Mouse (Mus musculus) C3H10T1/2 (cell line): ENCODE measurements around the gene Pnpla6. TPM values are rescaled to one million over a fixed set of nuclear protein-coding genes. Genes with fewer than 3 reads are reported as not detected.

Source experiments
- polyA plus RNA-seq, 2 experiments: library from polyadenylated mRNA; unstranded; fragments of >200 nt; fragmentation: generic; extraction: Trizol; gene quantifications; one replicate each; pipeline ENCODE4 v1.2.1; 2012; ENCODE audit warnings: missing spikeins in 2 of 2

Gene Pnpla6
- polyA plus RNA-seq = 10 to 100 TPM in 1 of 2 experiments, 1 to 10 TPM in 1; 8.8 to 24.0 TPM

DNA sequence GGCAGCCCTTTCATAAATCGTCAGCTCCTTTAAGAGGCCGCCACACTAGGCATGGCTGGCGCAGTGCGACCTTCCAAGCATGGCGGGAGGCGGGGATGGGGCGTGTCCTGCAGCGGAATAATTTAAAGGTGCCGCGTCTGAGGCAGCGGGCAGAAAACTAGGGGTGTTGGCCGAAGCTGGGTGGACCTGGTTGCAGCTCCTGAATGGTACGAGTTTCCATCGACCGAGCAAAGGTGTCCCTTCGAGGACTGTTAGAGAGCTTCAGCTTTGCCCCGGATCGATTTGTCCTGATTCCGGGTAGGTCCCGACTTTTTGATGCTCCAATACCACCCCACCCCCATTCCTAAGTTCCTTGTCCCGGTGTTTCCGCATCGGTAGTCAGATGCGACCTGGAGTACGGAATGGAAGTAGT lies at the start of gene Pnpla6:
TSS of gene Pnpla6 (plus strand) at position 125 of the 412 bp plus-strand sequence.

GRCm38 (mm10) chr8:3467006-3467885 lies 47.9 kb upstream of the Pnpla6 start, which contains the start of gene Pex11g:
Gene Pex11g, minus strand, starts transcription at chr8:3467680.

DNA sequence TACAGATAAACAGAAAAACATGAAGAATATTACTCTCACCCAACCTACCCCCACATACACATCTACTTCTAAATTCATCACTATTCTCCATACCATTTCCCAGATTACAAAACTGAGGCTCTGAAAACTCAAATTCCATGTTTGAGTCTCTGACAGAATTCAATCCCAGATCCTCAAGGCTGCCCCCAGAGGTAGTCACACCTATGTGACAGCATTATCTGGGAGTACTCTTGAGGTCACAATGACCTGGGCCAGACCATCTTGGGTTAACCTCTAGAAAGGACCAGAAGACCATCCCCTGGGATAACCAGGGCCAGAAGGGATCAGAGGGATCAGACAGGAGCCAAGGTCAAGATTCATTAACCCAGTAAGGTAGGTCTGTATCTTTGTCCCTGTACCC lies 44.6 kb upstream of the Pnpla6 start, which contains the start of gene Tex45:
TSS of gene Tex45 (plus strand) at position 301 of the 400 bp plus-strand sequence.

DNA sequence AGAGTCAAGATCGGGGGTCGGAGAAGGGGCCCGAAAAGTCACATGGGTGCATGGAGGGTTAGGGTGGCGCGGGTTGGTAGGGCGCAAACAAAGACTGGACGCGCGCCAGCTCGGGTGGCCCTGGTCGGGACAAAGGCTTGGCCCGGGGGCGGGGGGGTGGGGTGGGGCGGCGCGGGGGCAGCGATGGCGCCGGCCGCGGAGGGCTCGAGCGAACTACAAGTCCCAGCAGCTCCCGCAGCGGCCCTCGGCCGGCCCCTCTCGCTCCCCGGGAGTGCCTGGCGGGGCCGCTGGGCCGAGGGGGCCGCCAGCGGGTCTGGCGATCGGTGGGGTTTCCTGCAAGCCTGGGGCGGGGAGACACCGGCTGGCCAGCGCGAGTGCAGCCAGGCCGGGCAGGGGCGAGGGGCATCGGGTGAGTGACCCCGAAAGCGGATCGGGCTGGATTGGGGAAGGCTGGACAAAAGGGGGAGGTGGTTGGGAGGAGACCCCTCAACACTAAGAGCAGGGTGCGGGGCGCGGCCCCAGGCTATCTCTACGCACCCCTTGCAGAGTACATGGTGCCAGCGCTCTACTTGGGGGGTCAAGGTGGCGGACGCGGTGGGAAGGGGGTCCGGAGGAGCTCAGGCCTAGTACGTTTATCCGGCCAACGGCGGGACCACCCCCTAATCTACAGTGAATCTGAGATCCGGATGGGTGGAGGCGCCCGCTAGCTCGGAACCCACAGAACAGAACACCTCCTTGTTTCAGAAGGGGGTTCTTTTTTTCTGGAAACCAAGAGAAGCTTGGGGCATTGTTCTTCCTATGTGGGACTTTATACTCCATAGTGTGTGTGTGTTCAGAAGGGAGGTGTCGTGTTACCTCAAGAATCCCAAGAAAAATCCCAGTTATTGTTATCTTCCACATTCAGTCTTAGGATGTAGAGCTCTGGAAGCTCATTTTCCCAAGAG lies 22.0 kb upstream of the Pnpla6 start, which contains the start of gene Zfp358:
TSS of gene Zfp358 (plus strand) at position 238 of the 944 bp plus-strand sequence.

GRCm38 (mm10) chr8:3500235-3501090 lies 14.7 kb upstream of the Pnpla6 start, which contains the start of gene Mcoln1:
Gene Mcoln1, plus strand, starts transcription at chr8:3500457.

GRCm38 (mm10) chr8:3567641-3568371 lies 52.6 kb downstream of the Pnpla6 start, which contains the start of gene C330021F23Rik:
Gene C330021F23Rik, plus strand, starts transcription at chr8:3567990.

DNA sequence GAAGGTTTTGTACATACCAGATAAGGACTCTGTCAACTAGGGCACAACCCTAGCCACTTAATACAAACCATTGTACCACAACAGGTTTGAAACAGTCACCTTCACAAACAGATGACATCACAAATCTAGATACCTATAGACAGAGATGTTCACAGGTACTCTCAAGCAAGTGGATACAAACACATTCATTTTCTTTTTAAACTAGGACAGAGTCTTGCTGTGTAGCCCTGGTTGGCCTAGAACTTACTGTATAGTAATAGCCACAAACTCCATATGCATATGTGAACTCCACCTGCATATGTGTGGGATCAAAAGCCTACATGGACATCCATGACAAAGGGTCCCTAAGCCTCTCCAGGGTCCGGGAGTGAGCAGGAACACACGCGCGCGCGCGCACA lies 71.8 kb downstream of the Pnpla6 start, which contains the start of gene Camsap3:
TSS of gene Camsap3 (plus strand) at position 301 of the 398 bp plus-strand sequence.

Other genes with a start within 250 kb of the Pnpla6 start
- 1 to 10 TPM in 1 of 2 experiments, under 1 TPM in 1; 0.23 to 3.8 TPM for gene Insr, start 235.8 kb upstream of the Pnpla6 start, polyA plus RNA-seq
- gene A430078G23Rik, start 162.0 kb upstream of the Pnpla6 start, polyA plus RNA-seq = not detected
- gene Arhgef18, start 122.4 kb upstream of the Pnpla6 start, polyA plus RNA-seq = 10 to 100 TPM in 1 of 2 experiments, 1 to 10 TPM in 1; 5.3 to 13.2 TPM
- 1 to 10 TPM; 1.5 to 6.0 TPM for gene Pex11g, start 47.7 kb upstream of the Pnpla6 start, polyA plus RNA-seq
- not detected for gene Tex45, start 44.5 kb upstream of the Pnpla6 start, polyA plus RNA-seq
- gene Zfp358, start 22.2 kb upstream of the Pnpla6 start, polyA plus RNA-seq = 10 to 100 TPM; 37.6 to 70.1 TPM
- 10 to 100 TPM; 24.2 to 49.7 TPM for gene Mcoln1, start 14.9 kb upstream of the Pnpla6 start, polyA plus RNA-seq
- gene C330021F23Rik, start 52.6 kb downstream of the Pnpla6 start, polyA plus RNA-seq = under 1 TPM; 0.04 to 0.07 TPM
- gene Camsap3, start 71.9 kb downstream of the Pnpla6 start, polyA plus RNA-seq = 1 to 10 TPM in 1 of 2 experiments, under 1 TPM in 1; 0.32 to 6.7 TPM
- gene Xab2, start 105.9 kb downstream of the Pnpla6 start, polyA plus RNA-seq = 10 to 100 TPM; 31.9 to 41.7 TPM
- 100 to 1,000 TPM in 1 of 2 experiments, 10 to 100 TPM in 1; 93.7 to 124 TPM for gene Pet100, start 106.2 kb downstream of the Pnpla6 start, polyA plus RNA-seq
- gene Pcp2, start 110.2 kb downstream of the Pnpla6 start, polyA plus RNA-seq = under 1 TPM; 0.06 to 0.09 TPM
- 1 to 10 TPM; 1.6 TPM for gene Stxbp2, start 115.6 kb downstream of the Pnpla6 start, polyA plus RNA-seq
- gene Retn, start 140.4 kb downstream of the Pnpla6 start, polyA plus RNA-seq = not detected
- gene Mcemp1, start 150.4 kb downstream of the Pnpla6 start, polyA plus RNA-seq = not detected
- gene Fcor, start 157.0 kb downstream of the Pnpla6 start, polyA plus RNA-seq = 1 to 10 TPM; 1.4 to 5.9 TPM
- gene Trappc5, start 160.9 kb downstream of the Pnpla6 start, polyA plus RNA-seq = 10 to 100 TPM; 31.8 to 37.4 TPM
- under 1 TPM; 0.01 to 0.02 TPM for gene Fcer2a, start 178.8 kb downstream of the Pnpla6 start, polyA plus RNA-seq
- gene Clec4g, start 205.3 kb downstream of the Pnpla6 start, polyA plus RNA-seq = not detected
- not detected for gene Cd209a, start 233.6 kb downstream of the Pnpla6 start, polyA plus RNA-seq